Mouse (Mus musculus) ES-E14 (cell line): ENCODE data around the gene Msrb3.

Experiments used
- CHD2 ChIP-seq: IDR thresholded peaks from 2 replicates; pipeline ENCODE4 v1.6.1; 2014; ENCODE audit warnings: mild to moderate bottlenecking, low read depth, low read length, inconsistent platforms
- ZC3H11A ChIP-seq: IDR thresholded peaks from 2 replicates; pipeline ENCODE4 v1.6.1; 2012; ENCODE audit warnings: low read depth, mild to moderate bottlenecking, inconsistent platforms, low read length, borderline replicate concordance

DNA sequence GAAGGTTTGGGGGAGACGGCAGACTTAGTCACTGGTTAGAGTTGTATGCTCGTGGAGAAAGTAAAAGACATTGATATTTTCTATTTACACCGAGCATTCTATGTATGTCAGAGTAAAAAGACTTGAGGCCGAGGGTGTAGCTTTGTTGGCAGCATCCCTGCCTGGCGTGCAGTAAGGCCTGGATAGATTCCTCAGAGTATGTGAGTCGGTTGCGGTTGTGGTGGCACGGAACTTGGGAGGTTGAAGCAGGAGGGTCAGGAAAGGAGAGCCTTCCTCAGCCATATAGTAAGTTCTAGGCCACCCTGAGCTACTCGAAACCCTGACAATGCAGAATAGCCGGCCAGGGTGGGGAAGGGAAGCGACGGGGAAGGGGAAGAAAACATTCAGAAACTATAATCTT is 71.1 kb downstream of the Msrb3 start:
- TF ChIP-seq CHD2 (no peak), ZC3H11A (no peak)
